Comparison of ENCODE assay signal across 32 mouse cellular contexts in the genomic region with DNA sequence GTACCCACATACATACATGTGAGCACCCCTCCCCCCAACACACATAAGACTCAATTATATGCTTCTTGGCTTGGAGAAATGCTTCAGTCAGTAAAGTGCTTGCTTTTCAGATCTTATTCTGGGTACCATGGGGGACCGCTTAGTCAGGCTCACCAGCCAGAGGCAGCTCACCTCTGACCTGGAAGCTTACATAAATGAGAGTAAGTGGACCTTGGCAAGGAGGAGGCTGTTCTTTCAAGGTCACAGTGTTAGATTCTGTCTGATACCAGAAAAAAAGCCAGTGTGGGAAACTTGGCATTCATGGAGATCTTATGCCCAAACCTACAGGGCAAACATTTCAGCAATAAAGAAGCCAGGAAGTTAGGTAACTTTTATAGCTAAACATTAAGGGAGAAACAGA. TPM values are rescaled to one million over a fixed set of nuclear protein-coding genes. Genes with fewer than 3 reads are reported as not detected.
DNase-seq lines count a peak whose midpoint lies in the region; ATAC-seq and TF ChIP-seq lines count a peak whose summit lies in the region.
"Had no signal": no experiment of that assay in that cellular context is flagged by ENCODE, and none has a peak within 500 bp of the region (broad histone marks: within the 10 kb centered on the region; RNA-seq: fewer than 3 reads in every experiment).

No protein-coding gene starts in this region.

- H3K9me3 ChIP-seq in kidney, embryonic 16.5 days (ENCODE audit: low read length) = no peaks in the 10 kb centered on the region
- H3K9me3 ChIP-seq in kidney, embryonic 14.5 days (ENCODE audit: control insufficient read depth, low read length) = no peaks in the 10 kb centered on the region
- no peaks in the 10 kb centered on the region for H3K9me3 ChIP-seq in liver, postnatal 0 days (ENCODE audit: low read length)
- H3K9me3 ChIP-seq: embryonic facial prominence, embryonic 10.5 days; embryonic facial prominence, embryonic 13.5 days; forebrain, embryonic 12.5 days; forebrain, embryonic 15.5 days; G1E; heart, embryonic 12.5 days; heart, embryonic 15.5 days had no signal

- DNase-seq in kidney, adult 11 months = peak; percentile 48
- peak; percentile 64 for DNase-seq in kidney, adult 9 months
- DNase-seq in liver, postnatal 0 days = no peak
- DNase-seq in liver = no peak
- peak; percentile 25 to 53 for DNase-seq in kidney, postnatal 36 days
- DNase-seq in layer of hippocampus, postnatal 25 days (ENCODE audit: extremely low spot score in 1 of 2, low spot score in 1 of 2) = no peak
- DNase-seq: adrenal gland, postnatal 14 days; B cell, adult 2 months; cerebellum, adult 11-12 months; cerebellum, adult 8-10 months; cerebellum, postnatal 10 days; cerebellum, postnatal 36 days; embryo, embryonic 11 days; gastrocnemius, postnatal 10 days; gastrocnemius, postnatal 36 days; heart, adult 18-20 months; heart, postnatal 14 days; heart, postnatal 4 days had no signal

- H3K4me2 ChIP-seq in kidney, embryonic 16.5 days (replicated peaks; ENCODE audit: low read depth, low read length) = no peak overlapping the region
- no peak overlapping the region for H3K4me2 ChIP-seq in kidney, embryonic 14.5 days (replicated peaks; ENCODE audit: low read depth, low read length)
- no peak overlapping the region for H3K4me2 ChIP-seq in liver, postnatal 0 days (ENCODE audit: low read depth, low read length)
- H3K4me2 ChIP-seq: embryonic facial prominence, embryonic 13.5 days; forebrain, embryonic 12.5 days; forebrain, embryonic 15.5 days; heart, embryonic 12.5 days; heart, embryonic 15.5 days; hindbrain, embryonic 14.5 days had no signal

- no peak for TF ChIP-seq EP300 in liver, postnatal 0 days (IDR thresholded peaks at IDR 0.05; ENCODE audit: low read depth)

- no peaks in the 10 kb centered on the region for H3K27me3 ChIP-seq in kidney, embryonic 16.5 days (ENCODE audit: insufficient read depth, low read length)
- no peaks in the 10 kb centered on the region for H3K27me3 ChIP-seq in kidney, embryonic 14.5 days (ENCODE audit: control insufficient read depth, insufficient read depth, low read length)
- H3K27me3 ChIP-seq in liver, postnatal 0 days (ENCODE audit: insufficient read depth, low read length) = no peaks in the 10 kb centered on the region
- H3K27me3 ChIP-seq: CH12.LX; embryonic facial prominence, embryonic 13.5 days; forebrain, embryonic 12.5 days; forebrain, embryonic 15.5 days; heart, embryonic 12.5 days; heart, embryonic 15.5 days; Patski had no signal

- no peak for TF ChIP-seq CTCF in liver, postnatal 0 days (IDR thresholded peaks at IDR 0.05; ENCODE audit: low read depth)

- no peak overlapping the region for H3K9ac ChIP-seq in kidney, embryonic 16.5 days (replicated peaks; ENCODE audit: low read length)
- no peak overlapping the region for H3K9ac ChIP-seq in kidney, embryonic 14.5 days (ENCODE audit: low read depth, low read length)
- H3K9ac ChIP-seq in liver, postnatal 0 days (replicated peaks) = no peak overlapping the region
- H3K9ac ChIP-seq: embryonic facial prominence, embryonic 13.5 days; forebrain, embryonic 12.5 days; forebrain, embryonic 15.5 days; heart, embryonic 12.5 days; heart, embryonic 15.5 days; hindbrain, embryonic 14.5 days had no signal

- peaks cover 37% of the 10 kb centered on the region for H3K36me3 ChIP-seq in kidney, embryonic 16.5 days (ENCODE audit: insufficient read depth, low read length)
- peaks cover 34% of the 10 kb centered on the region; the same call in 1 of the 2 replicates for H3K36me3 ChIP-seq in kidney, embryonic 14.5 days (ENCODE audit: control insufficient read depth, insufficient read depth, low read length)
- H3K36me3 ChIP-seq in liver, postnatal 0 days (replicated peaks; ENCODE audit: insufficient read depth, low read length) = no peaks in the 10 kb centered on the region

- ATAC-seq in kidney, embryonic 16.5 days (ENCODE audit: low FRiP score, low TSS enrichment) = no peak
- ATAC-seq in kidney, embryonic 14.5 days (ENCODE audit: low FRiP score, low TSS enrichment) = no peak
- 0 out of 2 replicates have a peak, but pooled peaks have one; percentile 35 for ATAC-seq in liver, postnatal 0 days
- ATAC-seq: forebrain, embryonic 15.5 days; hindbrain, postnatal 0 days; Patski had no signal

- no peak overlapping the region for H3K27ac ChIP-seq in kidney, embryonic 16.5 days (ENCODE audit: low read length)
- H3K27ac ChIP-seq in kidney, embryonic 14.5 days (ENCODE audit: low read depth, low read length) = no peak overlapping the region
- no peak overlapping the region for H3K27ac ChIP-seq in liver, postnatal 0 days (ENCODE audit: low read depth)
- H3K27ac ChIP-seq: embryonic facial prominence, embryonic 10.5 days; embryonic facial prominence, embryonic 13.5 days; forebrain, embryonic 12.5 days; forebrain, embryonic 15.5 days; heart, embryonic 15.5 days; hindbrain, embryonic 14.5 days; hindbrain, postnatal 0 days had no signal

- WGBS in kidney, embryonic 16.5 days = 85% methylated on average over 1 of the region's 1 CpGs
- 88% methylated on average over 1 of the region's 1 CpGs for WGBS in kidney, embryonic 14.5 days
- 81% methylated on average over 1 of the region's 1 CpGs for WGBS in liver, postnatal 0 days (ENCODE audit: insufficient replicate concordance)

- no peak overlapping the region for H3K4me3 ChIP-seq in kidney, embryonic 16.5 days (ENCODE audit: low read length)
- H3K4me3 ChIP-seq in kidney, embryonic 14.5 days (ENCODE audit: low read length) = no peak overlapping the region
- H3K4me3 ChIP-seq in liver, postnatal 0 days (ENCODE audit: low read depth, low read length) = no peak overlapping the region
- H3K4me3 ChIP-seq: embryonic facial prominence, embryonic 10.5 days; embryonic facial prominence, embryonic 13.5 days; erythroblast, embryonic 14.5 days; forebrain, embryonic 12.5 days; forebrain, embryonic 15.5 days; heart, embryonic 12.5 days; heart, embryonic 15.5 days had no signal

- H3K4me1 ChIP-seq in kidney, embryonic 16.5 days (ENCODE audit: insufficient read depth, low read length) = no peaks in the 10 kb centered on the region
- no peaks in the 10 kb centered on the region for H3K4me1 ChIP-seq in kidney, embryonic 14.5 days (ENCODE audit: control insufficient read depth, insufficient read depth, low read length)
- no peaks in the 10 kb centered on the region for H3K4me1 ChIP-seq in liver, postnatal 0 days (ENCODE audit: insufficient read depth)
- H3K4me1 ChIP-seq: embryonic facial prominence, embryonic 10.5 days; embryonic facial prominence, embryonic 13.5 days; heart, embryonic 12.5 days; heart, embryonic 15.5 days had no signal

RNA-seq across cellular contexts. Expression of a gene that starts 26.1 kb away (rescaled TPM):
- 6.1 and 6.8 TPM in 2 replicates for polyA plus RNA-seq in kidney, embryonic 16.5 days (2015; fragmentation: Nextera tagmentation; extraction: Ambion mirVana)
- polyA plus RNA-seq in kidney, embryonic 14.5 days (2014; fragmentation: Nextera tagmentation; extraction: Ambion mirVana) = 6.6 and 9.8 TPM in 2 replicates
- polyA plus RNA-seq in liver, postnatal 0 days (2015; fragmentation: Nextera tagmentation; extraction: Ambion mirVana) = 1.5 and 1.6 TPM in 2 replicates
- 10 to 100 TPM in 1 of 2 experiments, 1 to 10 TPM in 1; 9.6 to 12.3 TPM for total RNA-seq in layer of hippocampus, postnatal 25 days (2021)

RNA-seq across cellular contexts. Expression of a gene that starts 44.3 kb away (rescaled TPM):
- 37.9 and 40.0 TPM in 2 replicates for polyA plus RNA-seq in kidney, embryonic 16.5 days (2015; fragmentation: Nextera tagmentation; extraction: Ambion mirVana)
- 48.8 and 52.1 TPM in 2 replicates for polyA plus RNA-seq in kidney, embryonic 14.5 days (2014; fragmentation: Nextera tagmentation; extraction: Ambion mirVana)
- 17.0 and 17.6 TPM in 2 replicates for polyA plus RNA-seq in liver, postnatal 0 days (2015; fragmentation: Nextera tagmentation; extraction: Ambion mirVana)
- total RNA-seq in layer of hippocampus, postnatal 25 days (2021) = 10 to 100 TPM; 20.5 to 22.7 TPM

RNA-seq across cellular contexts. Expression of a gene that starts 44.6 kb away (rescaled TPM):
- 95.4 and 100 TPM in 2 replicates for polyA plus RNA-seq in kidney, embryonic 16.5 days (2015; fragmentation: Nextera tagmentation; extraction: Ambion mirVana)
- 74.4 and 88.9 TPM in 2 replicates for polyA plus RNA-seq in kidney, embryonic 14.5 days (2014; fragmentation: Nextera tagmentation; extraction: Ambion mirVana)
- polyA plus RNA-seq in liver, postnatal 0 days (2015; fragmentation: Nextera tagmentation; extraction: Ambion mirVana) = 101 and 118 TPM in 2 replicates
- total RNA-seq in layer of hippocampus, postnatal 25 days (2021) = 10 to 100 TPM; 47.5 to 51.0 TPM

Comparison
In these comparisons a context has a peak if more than half of its experiments do, and no peak if none do; other contexts are left out.
1. DNase-seq: peak in kidney, adult 11 months (single experiment), kidney, adult 9 months (single experiment) and kidney, postnatal 36 days (2 of 2); none in liver, postnatal 0 days (single experiment), liver (single experiment) and layer of hippocampus, postnatal 25 days (0 of 2).